Mouse (Mus musculus): ENCODE measurements around the gene Rwdd4a. TPM values are rescaled to one million over a fixed set of nuclear protein-coding genes. Genes with fewer than 3 reads are reported as not detected.

Rwdd4a gene
- polyA plus RNA-seq, 1 experiment from 2014 or later = 31.4 TPM

- H3K4me2 ChIP-seq = peak overlapping the region; percentile 13; the same call in 1 of the 2 replicates
- WGBS = 34% methylated on average over 10 of the region's 10 CpGs
Measured at GRCm38 (mm10) chr8:47590400-47590799, 56.9 kb downstream of the Rwdd4a start.

GRCm38 (mm10) chr8:47600664-47601063 is 67.2 kb downstream of the Rwdd4a start:
- no peak for ATAC-seq (replicated peaks)
- Histone ChIP-seq H3K9me3 (no peaks in the 10 kb centered on the region), H3K27ac (no peak overlapping the region), H3K4me3 (no peak overlapping the region), H3K4me1 (no peaks in the 10 kb centered on the region), H3K4me2 (no peak overlapping the region), H3K27me3 (replicated peaks) (no peaks in the 10 kb centered on the region), H3K9ac (no peak overlapping the region), H3K36me3 (replicated peaks) (no peaks in the 10 kb centered on the region)
- WGBS = 85% methylated on average over 8 of the region's 8 CpGs

More at GRCm38 (mm10) chr8:47590400-47590799, 56.9 kb downstream of the Rwdd4a start:
- Histone ChIP-seq H3K27ac (peak overlapping the region; percentile 2; the same call in 1 of the 2 replicates), H3K9me3 (no peaks in the 10 kb centered on the region), H3K9ac (no peak overlapping the region), H3K4me3 (no peak overlapping the region), H3K27me3 (replicated peaks) (no peaks in the 10 kb centered on the region), H3K4me1 (0 out of 2 replicates have a peak, but pooled peaks cover 5% of the 10 kb centered on the region), H3K36me3 (replicated peaks) (no peaks in the 10 kb centered on the region)
- ATAC-seq (replicated peaks) = peak; percentile 90

Small RNA genes within 50 kb of the gene (microRNA-seq; reads per million reads assigned to microRNA genes)
- gene Gm27409 = not detected

Other genes starting within 250 kb of the Rwdd4a start
- gene Stox2, start 87.3 kb upstream of the Rwdd4a start, polyA plus RNA-seq (2015; fragmentation: Nextera tagmentation; extraction: Ambion mirVana) = 51.3 and 51.9 TPM in 2 replicates
- gene Trappc11, start 194 bp upstream of the Rwdd4a start, polyA plus RNA-seq (2015; fragmentation: Nextera tagmentation; extraction: Ambion mirVana) = 40.6 and 42.9 TPM in 2 replicates
- 6.1 and 6.2 TPM in 2 replicates for gene Ing2, start 141.9 kb downstream of the Rwdd4a start, polyA plus RNA-seq (2015; fragmentation: Nextera tagmentation; extraction: Ambion mirVana)
- 35.1 and 35.8 TPM in 2 replicates for gene Cdkn2aip, start 180.3 kb downstream of the Rwdd4a start, polyA plus RNA-seq (2015; fragmentation: Nextera tagmentation; extraction: Ambion mirVana)

Measured in midbrain, embryonic 15.5 days (tissue).